Mouse (Mus musculus) liver, embryonic 12.5 days (tissue): ENCODE results near the gene Trmt44. TPM values are rescaled to one million over a fixed set of nuclear protein-coding genes. Genes with fewer than 3 reads are reported as not detected.
"Not testable (repeated sequence)": the region's sequence is repeated elsewhere in the genome, so short reads cannot be mapped to it uniquely, and the experiment has no call there.

ENCODE experiments used
- ATAC-seq: fragments of 200-750 bp; cut with Nextera tagmentation; 2 replicates; pipeline ENCODE4 v1.8.0; 2017; ENCODE audit warnings: moderate number of reproducible peaks, mild to moderate bottlenecking, moderate library complexity
- H3K27ac ChIP-seq: fragments of 300-500 bp; sonication (generic); 2 replicates; pipeline ENCODE4 v1.5.1; 2016; ENCODE audit warnings: mild to moderate bottlenecking
- H3K27me3 ChIP-seq: fragments of 300-500 bp; sonication (generic); replicated peaks from 2 replicates; pipeline ENCODE4 v1.6.1; 2016; ENCODE audit warnings: mild to moderate bottlenecking, moderate library complexity
- H3K36me3 ChIP-seq: fragments of 300-500 bp; sonication (generic); 2 replicates; pipeline ENCODE4 v1.6.1; 2016; ENCODE audit warnings: mild to moderate bottlenecking, moderate library complexity
- H3K4me1 ChIP-seq: fragments of 300-500 bp; sonication (generic); 2 replicates; pipeline ENCODE4 v1.6.1; 2016
- H3K4me2 ChIP-seq: fragments of 300-500 bp; sonication (generic); 2 replicates; pipeline ENCODE4 v1.6.1; 2016; ENCODE audit warnings: mild to moderate bottlenecking, moderate library complexity
- H3K4me3 ChIP-seq: fragments of 300-500 bp; sonication (generic); 2 replicates; pipeline ENCODE4 v1.5.1; 2016; ENCODE audit warnings: mild to moderate bottlenecking, moderate library complexity
- H3K9ac ChIP-seq: fragments of 300-500 bp; sonication (generic); 2 replicates; pipeline ENCODE4 v1.6.1; 2016; ENCODE audit warnings: mild to moderate bottlenecking, moderate library complexity
- H3K9me3 ChIP-seq: fragments of 300-500 bp; sonication (generic); replicated peaks from 2 replicates; pipeline ENCODE4 v1.6.1; 2016; ENCODE audit warnings: mild to moderate bottlenecking, moderate library complexity
- WGBS: fragments of 180-500 bp; shearing (Covaris S2); methylation state at CpG from one replicate; pipeline ENCODE4 v1.1.7; 2016; ENCODE audit not compliant: insufficient replicate concordance; 5-methylcytosine and 5-hydroxymethylcytosine counted together
- polyA plus RNA-seq: library from polyadenylated mRNA; unstranded; fragments of >200 nt; fragmentation: Nextera tagmentation; extraction: Ambion mirVana; gene quantifications from 2 replicates; pipeline ENCODE4 v1.2.1, GENCODE M21; 2016

The Trmt44 gene
- polyA plus RNA-seq, 1 experiment from 2014 or later, result 5.0 TPM

GRCm38 (mm10) chr5:35606800-35607199 lies 31.9 kb upstream of the Trmt44 start:
- H3K4me1 ChIP-seq, result peaks cover 8% of the 10 kb centered on the region
- no peak overlapping the region for H3K4me3 ChIP-seq
- WGBS, result 69% methylated on average over 7 of the region's 7 CpGs
- no peak for ATAC-seq
- H3K9me3 ChIP-seq, result no peaks in the 10 kb centered on the region
- no peak overlapping the region for H3K27ac ChIP-seq
- 0 out of 2 replicates have a peak, but pooled peaks cover 10% of the 10 kb centered on the region for H3K36me3 ChIP-seq
- no peak overlapping the region for H3K9ac ChIP-seq
- no peak overlapping the region for H3K4me2 ChIP-seq
- H3K27me3 ChIP-seq, result no peaks in the 10 kb centered on the region

- Histone ChIP-seq H3K4me3 (no peak overlapping the region), H3K27ac (no peak overlapping the region), H3K4me1 (peaks cover 8% of the 10 kb centered on the region), H3K4me2 (no peak overlapping the region), H3K27me3 (no peaks in the 10 kb centered on the region), H3K9me3 (no peaks in the 10 kb centered on the region), H3K36me3 (peaks cover 13% of the 10 kb centered on the region; the same call in 1 of the 2 replicates), H3K9ac (no peak overlapping the region)
- 53% methylated on average over 7 of the region's 7 CpGs for WGBS
- ATAC-seq, result no peak
Observed at GRCm38 (mm10) chr5:35605355-35605754, 30.5 kb upstream of the Trmt44 start.

- 76% methylated on average over 8 of the region's 8 CpGs for WGBS
- no peak for ATAC-seq
- Histone ChIP-seq H3K27ac (no peak overlapping the region), H3K9ac (no peak overlapping the region), H3K4me2 (no peak overlapping the region), H3K4me3 (no peak overlapping the region), H3K36me3 (peaks cover 37% of the 10 kb centered on the region), H3K9me3 (peaks cover 4% of the 10 kb centered on the region; the same call in 1 of the 2 replicates), H3K4me1 (no peaks in the 10 kb centered on the region), H3K27me3 (no peaks in the 10 kb centered on the region)
Observed at GRCm38 (mm10) chr5:35601526-35601925, 26.7 kb upstream of the Trmt44 start.

GRCm38 (mm10) chr5:35600233-35600632 lies 25.4 kb upstream of the Trmt44 start:
- no peaks in the 10 kb centered on the region for H3K27me3 ChIP-seq
- WGBS, result 69% methylated on average over 11 of the region's 11 CpGs
- peaks cover 4% of the 10 kb centered on the region; the same call in 1 of the 2 replicates for H3K9me3 ChIP-seq
- no peak overlapping the region for H3K9ac ChIP-seq
- H3K4me1 ChIP-seq, result no peaks in the 10 kb centered on the region
- no peak for ATAC-seq
- no peak overlapping the region for H3K27ac ChIP-seq
- H3K4me2 ChIP-seq, result no peak overlapping the region
- H3K4me3 ChIP-seq, result no peak overlapping the region
- H3K36me3 ChIP-seq, result peaks cover 37% of the 10 kb centered on the region

GRCm38 (mm10) chr5:35596169-35597160 lies 21.6 kb upstream of the Trmt44 start:
- H3K36me3 ChIP-seq, result peaks cover 41% of the 10 kb centered on the region
- H3K9me3 ChIP-seq, result peaks cover 4% of the 10 kb centered on the region; the same call in 1 of the 2 replicates
- no peak overlapping the region for H3K4me3 ChIP-seq
- no peak overlapping the region for H3K9ac ChIP-seq
- 63% methylated on average over 18 of the region's 18 CpGs for WGBS
- no peak overlapping the region for H3K4me2 ChIP-seq
- H3K4me1 ChIP-seq, result no peaks in the 10 kb centered on the region
- no peak for ATAC-seq
- H3K27me3 ChIP-seq, result no peaks in the 10 kb centered on the region
- no peak overlapping the region for H3K27ac ChIP-seq

- H3K36me3 ChIP-seq, result peaks cover 49% of the 10 kb centered on the region
- peaks cover 4% of the 10 kb centered on the region; the same call in 1 of the 2 replicates for H3K9me3 ChIP-seq
- H3K27me3 ChIP-seq, result no peaks in the 10 kb centered on the region
- H3K4me3 ChIP-seq, result no peak overlapping the region
- ATAC-seq, result no peak
- H3K27ac ChIP-seq, result no peak overlapping the region
- no peak overlapping the region for H3K4me2 ChIP-seq
- 18% methylated on average over 4 of the region's 4 CpGs for WGBS
- no peak overlapping the region for H3K9ac ChIP-seq
- no peaks in the 10 kb centered on the region for H3K4me1 ChIP-seq
Observed at GRCm38 (mm10) chr5:35595706-35596105, 20.8 kb upstream of the Trmt44 start.

GRCm38 (mm10) chr5:35594768-35595167 lies 19.9 kb upstream of the Trmt44 start:
- no peak overlapping the region for H3K9ac ChIP-seq
- 81% methylated on average over 4 of the region's 4 CpGs for WGBS
- no peak overlapping the region for H3K27ac ChIP-seq
- no peak overlapping the region for H3K4me3 ChIP-seq
- H3K36me3 ChIP-seq, result peaks cover 52% of the 10 kb centered on the region
- ATAC-seq, result no peak
- no peak overlapping the region for H3K4me2 ChIP-seq
- H3K9me3 ChIP-seq, result peaks cover 4% of the 10 kb centered on the region; the same call in 1 of the 2 replicates
- no peaks in the 10 kb centered on the region for H3K27me3 ChIP-seq
- H3K4me1 ChIP-seq, result no peaks in the 10 kb centered on the region

- Histone ChIP-seq H3K9me3 (no peaks in the 10 kb centered on the region), H3K4me1 (no peaks in the 10 kb centered on the region), H3K4me3 (no peak overlapping the region), H3K4me2 (no peak overlapping the region), H3K27ac (no peak overlapping the region), H3K9ac (no peak overlapping the region), H3K36me3 (peaks cover 52% of the 10 kb centered on the region), H3K27me3 (no peaks in the 10 kb centered on the region)
- ATAC-seq, result no peak
- WGBS, result 73% methylated on average over 6 of the region's 6 CpGs
Observed at GRCm38 (mm10) chr5:35593272-35593671, 18.4 kb upstream of the Trmt44 start.

GRCm38 (mm10) chr5:35592824-35593223 lies 18.0 kb upstream of the Trmt44 start:
- H3K36me3 ChIP-seq, result peaks cover 50% of the 10 kb centered on the region
- no peaks in the 10 kb centered on the region for H3K9me3 ChIP-seq
- no peaks in the 10 kb centered on the region for H3K27me3 ChIP-seq
- 70% methylated on average over 4 of the region's 4 CpGs for WGBS
- H3K4me3 ChIP-seq, result no peak overlapping the region
- ATAC-seq, result no peak
- no peak overlapping the region for H3K27ac ChIP-seq
- H3K4me2 ChIP-seq, result no peak overlapping the region
- no peaks in the 10 kb centered on the region for H3K4me1 ChIP-seq
- H3K9ac ChIP-seq, result no peak overlapping the region

GRCm38 (mm10) chr5:35592081-35592736 lies 17.3 kb upstream of the Trmt44 start:
- WGBS, result 78% methylated on average over 21 of the region's 21 CpGs
- H3K4me3 ChIP-seq, result no peak overlapping the region
- peaks cover 47% of the 10 kb centered on the region for H3K36me3 ChIP-seq
- no peaks in the 10 kb centered on the region for H3K27me3 ChIP-seq
- H3K4me2 ChIP-seq, result no peak overlapping the region
- no peaks in the 10 kb centered on the region for H3K9me3 ChIP-seq
- no peak overlapping the region for H3K27ac ChIP-seq
- no peak overlapping the region for H3K9ac ChIP-seq
- H3K4me1 ChIP-seq, result no peaks in the 10 kb centered on the region
- ATAC-seq, result no peak

GRCm38 (mm10) chr5:35591497-35591896 lies 16.6 kb upstream of the Trmt44 start:
- H3K27ac ChIP-seq, result no peak overlapping the region
- 62% methylated on average over 3 of the region's 4 CpGs for WGBS
- no peak overlapping the region for H3K4me2 ChIP-seq
- no peak overlapping the region for H3K9ac ChIP-seq
- H3K4me1 ChIP-seq, result no peaks in the 10 kb centered on the region
- H3K36me3 ChIP-seq, result peaks cover 47% of the 10 kb centered on the region
- no peak for ATAC-seq
- no peaks in the 10 kb centered on the region for H3K27me3 ChIP-seq
- H3K4me3 ChIP-seq, result no peak overlapping the region
- no peaks in the 10 kb centered on the region for H3K9me3 ChIP-seq

- H3K9ac ChIP-seq, H3K4me3 ChIP-seq, H3K27ac ChIP-seq, H3K9me3 ChIP-seq, H3K27me3 ChIP-seq, H3K4me2 ChIP-seq, ATAC-seq: not testable (repeated sequence)
- WGBS, result 73% methylated on average over 2 of the region's 2 CpGs
- peaks cover 11% of the 10 kb centered on the region for H3K36me3 ChIP-seq
- H3K4me1 ChIP-seq, result peaks cover 15% of the 10 kb centered on the region
Observed at GRCm38 (mm10) chr5:35584259-35584658, 9.4 kb upstream of the Trmt44 start.
